Mouse (Mus musculus) liver, embryonic 14.5 days (tissue): Measurements from ENCODE around the gene Aimp1. TPM values are rescaled to one million over a fixed set of nuclear protein-coding genes. Genes with fewer than 3 reads are reported as not detected.

Experiments used
- ATAC-seq: fragments of 200-750 bp; cut with Nextera tagmentation; 2 replicates; pipeline ENCODE4 v1.8.0; 2017; ENCODE audit warnings: moderate number of reproducible peaks, mild to moderate bottlenecking, moderate library complexity; ENCODE audit not compliant: insufficient read depth
- DNase-seq, 3 experiments: peaks; one replicate each; pipeline ENCODE4 v3.0.0-alpha.2; 2012 to 2013; ENCODE audit warnings: low read depth in 3 of 3, low spot score in 3 of 3
- H3K27ac ChIP-seq: fragments of 300-500 bp; sonication (generic); 2 replicates; pipeline ENCODE4 v1.5.1; 2014; ENCODE audit warnings: moderate library complexity, mild to moderate bottlenecking, control low read depth, inconsistent platforms
- H3K27me3 ChIP-seq: fragments of 300-500 bp; sonication (generic); 2 replicates; pipeline ENCODE4 v1.6.1; 2014; ENCODE audit warnings: mild to moderate bottlenecking, low read length, moderate library complexity; ENCODE audit not compliant: control insufficient read depth, insufficient read depth
- H3K36me3 ChIP-seq: fragments of 300-500 bp; sonication (generic); replicated peaks from 2 replicates; pipeline ENCODE4 v1.6.1; 2014; ENCODE audit warnings: low read depth; ENCODE audit not compliant: control insufficient read depth, insufficient read depth
- H3K4me1 ChIP-seq, 2 experiments: fragments of 200-500 bp in 1 of 2; fragments of 300-500 bp in 1 of 2; sonication (generic) in 1 of 2; replicated peaks; 2 replicates each; pipeline ENCODE4 v1.6.1; 2012 to 2014; ENCODE audit warnings: antibody characterized with exemption in 1 of 2, inconsistent platforms in 1 of 2, low read length in 1 of 2; ENCODE audit not compliant: control insufficient read depth in 2 of 2, insufficient read depth in 2 of 2
- H3K4me2 ChIP-seq: fragments of 300-500 bp; sonication (generic); 2 replicates; pipeline ENCODE4 v1.6.1; 2014; ENCODE audit warnings: low read depth, mild to moderate bottlenecking, control low read depth, moderate library complexity
- H3K4me3 ChIP-seq, 2 experiments: fragments of 200-500 bp in 1 of 2; fragments of 300-500 bp in 1 of 2; sonication (generic) in 1 of 2; 2 replicates each; pipeline ENCODE4 v1.5.1; 2012 to 2014; ENCODE audit warnings: low read depth in 2 of 2, low read length in 2 of 2, mild to moderate bottlenecking in 2 of 2, control low read depth in 1 of 2, inconsistent platforms in 1 of 2, moderate library complexity in 1 of 2; ENCODE audit not compliant: insufficient read depth in 1 of 2
- H3K9ac ChIP-seq: fragments of 300-500 bp; sonication (generic); replicated peaks from 2 replicates; pipeline ENCODE4 v1.6.1; 2014; ENCODE audit warnings: mild to moderate bottlenecking, control low read depth, moderate library complexity
- H3K9me3 ChIP-seq: fragments of 300-500 bp; sonication (generic); 2 replicates; pipeline ENCODE4 v1.6.1; 2016; ENCODE audit warnings: low read length, mixed read lengths; ENCODE audit not compliant: control insufficient read depth
- CTCF ChIP-seq: IDR thresholded peaks from 2 replicates; pipeline ENCODE4 v1.5.1; 2016; ENCODE audit warnings: antibody characterized with exemption, low read depth, control low read depth
- EP300 ChIP-seq: IDR thresholded peaks from 2 replicates; pipeline ENCODE4 v1.6.1; 2016; ENCODE audit warnings: antibody characterized with exemption, low read depth
- WGBS: fragments of 180-500 bp; shearing (Covaris S2); extraction: QIAGEN DNeasy Blood & Tissue Kit; methylation state at CpG from one replicate; pipeline ENCODE4 v1.1.7; 2014; ENCODE audit not compliant: insufficient replicate concordance; 5-methylcytosine and 5-hydroxymethylcytosine counted together
- polyA plus RNA-seq, 2 experiments: library from polyadenylated mRNA; depleted of rRNA in 1 of 2; stranded (reverse) in 1 of 2; unstranded in 1 of 2; fragments of >200 nt; fragmentation: Nextera tagmentation in 1 of 2; extraction: Ambion mirVana in 1 of 2; gene quantifications; 2 replicates each; pipeline versions ENCODE4 v1.2.1 to v1.2.3; 2012 to 2014

The Aimp1 gene
- polyA plus RNA-seq, 2 experiments = 37.0 to 45.2 TPM

DNA sequence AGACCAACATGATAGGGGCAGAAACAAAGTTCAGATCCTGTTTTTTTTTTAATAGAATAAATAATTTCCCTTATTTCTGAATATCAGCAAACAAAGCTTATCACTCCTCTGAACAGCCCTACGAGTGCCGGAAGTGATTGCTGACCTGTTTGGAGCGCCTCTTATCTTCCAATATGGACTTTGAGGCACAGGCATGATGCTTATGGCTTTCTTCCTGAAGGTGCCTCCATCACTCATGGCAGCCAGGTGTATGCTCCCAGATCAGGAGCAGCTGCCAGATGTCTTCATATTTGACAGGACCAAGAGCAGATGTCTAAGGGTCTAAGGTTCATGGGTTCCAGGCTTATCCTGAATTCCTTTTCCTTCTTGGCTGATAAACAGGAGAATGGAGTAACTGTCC is 47.1 kb downstream of the Aimp1 start:
- Histone ChIP-seq H3K36me3 (no peaks in the 10 kb centered on the region), H3K9ac (no peak overlapping the region), H3K27me3 (no peaks in the 10 kb centered on the region), H3K27ac (no peak overlapping the region), H3K4me1 (no peaks in the 10 kb centered on the region), H3K4me2 (no peak overlapping the region), H3K4me3 (no peak overlapping the region), H3K9me3 (no peaks in the 10 kb centered on the region)
- 60% methylated on average over 3 of the region's 3 CpGs for WGBS
- no peak for ATAC-seq
- DNase-seq = no peak
- TF ChIP-seq EP300 (no peak), CTCF (no peak)

DNA sequence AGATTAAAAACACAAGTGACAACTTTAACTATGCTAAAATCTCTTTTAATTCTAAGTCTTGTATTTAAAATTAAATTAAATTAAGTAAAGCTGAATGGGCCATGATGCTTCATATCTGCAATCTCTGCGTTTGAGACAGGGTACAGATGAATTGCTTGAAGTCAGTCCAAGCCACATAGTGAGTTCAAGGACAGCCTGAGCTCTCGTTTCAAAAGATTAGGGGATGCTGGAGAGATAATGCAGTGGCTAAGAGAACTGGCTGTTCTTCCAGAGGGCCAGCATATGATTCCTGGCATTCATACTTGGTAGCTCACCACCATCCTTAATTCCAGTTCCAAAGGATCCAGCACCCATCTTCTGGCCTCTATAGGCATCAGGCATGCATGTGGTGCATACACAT is 50.9 kb downstream of the Aimp1 start:
- Histone ChIP-seq H3K9me3 (no peaks in the 10 kb centered on the region), H3K4me2 (no peak overlapping the region), H3K27me3 (no peaks in the 10 kb centered on the region), H3K4me1 (no peaks in the 10 kb centered on the region), H3K36me3 (no peaks in the 10 kb centered on the region), H3K9ac (no peak overlapping the region), H3K4me3 (no peak overlapping the region), H3K27ac (no peak overlapping the region)
- TF ChIP-seq EP300 (no peak), CTCF (no peak)
- no peak for ATAC-seq
- WGBS = 26% methylated on average over 2 of the region's 2 CpGs
- no peak for DNase-seq

DNA sequence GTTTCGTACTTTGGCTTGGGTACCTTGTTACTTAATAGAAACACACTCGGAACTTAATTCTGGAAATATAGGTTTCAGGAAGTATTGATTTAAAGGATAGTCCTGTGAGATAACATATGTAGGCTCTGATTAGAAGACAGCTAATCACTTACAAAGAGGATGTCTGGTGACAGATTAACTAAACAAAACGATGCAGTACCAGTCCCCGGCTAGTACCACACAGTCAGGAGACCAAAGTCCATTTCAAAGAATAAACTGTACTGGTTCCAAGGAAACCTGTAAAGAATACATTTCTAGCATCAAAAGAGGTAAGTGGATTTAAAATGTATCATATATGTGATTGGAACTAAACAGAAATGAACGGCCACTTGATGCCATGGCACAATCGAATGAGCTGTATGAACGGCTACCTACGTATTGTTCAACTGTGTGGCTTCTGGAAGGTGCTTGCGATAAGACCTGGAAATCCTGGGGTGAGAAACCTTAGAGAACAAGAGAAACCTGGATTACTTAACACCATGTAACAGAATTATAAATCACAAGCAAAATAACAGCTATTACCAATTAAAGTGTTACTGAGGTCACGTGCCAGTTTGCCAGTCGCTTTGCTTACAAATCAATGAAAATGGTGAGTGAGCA is 54.5 kb downstream of the Aimp1 start, which contains the start of gene Gimd1:
Gimd1 (plus strand) TSS at position 220 of the 639 bp plus-strand sequence.
- no peak for DNase-seq

DNA sequence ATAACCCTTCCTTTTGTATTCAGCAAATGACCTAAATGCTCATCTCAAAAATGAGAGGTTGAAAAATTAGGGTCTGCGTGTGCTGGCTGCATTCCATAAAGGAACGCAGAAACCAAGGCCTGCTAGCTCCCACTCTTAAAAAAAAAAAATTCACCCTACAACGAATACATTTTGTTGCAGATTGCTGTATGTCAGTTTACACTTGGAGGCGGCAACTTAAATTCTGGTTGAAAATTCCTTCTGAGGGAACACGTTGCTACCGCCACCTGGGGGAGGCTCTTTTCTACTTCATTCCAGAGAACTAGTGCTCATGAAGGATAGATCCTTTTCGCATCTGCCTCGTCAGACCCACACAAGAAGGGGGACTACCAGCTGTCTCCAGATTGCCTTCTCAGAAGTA is 55.4 kb downstream of the Aimp1 start:
- H3K36me3 ChIP-seq = no peaks in the 10 kb centered on the region
- H3K4me3 ChIP-seq = no peak overlapping the region
- no peak overlapping the region for H3K4me2 ChIP-seq
- H3K27me3 ChIP-seq = no peaks in the 10 kb centered on the region
- 42% methylated on average over 8 of the region's 8 CpGs for WGBS
- ATAC-seq (no peak), DNase-seq (no peak)
- H3K27ac ChIP-seq = no peak overlapping the region
- H3K9me3 ChIP-seq = no peaks in the 10 kb centered on the region
- TF ChIP-seq EP300 (no peak), CTCF (no peak)
- no peak overlapping the region for H3K9ac ChIP-seq
- H3K4me1 ChIP-seq = no peaks in the 10 kb centered on the region

More for the DNA sequence above, 54.5 kb downstream of the Aimp1 start, which contains the start of gene Gimd1:
- no peak for ATAC-seq
- Histone ChIP-seq H3K9me3 (no peaks in the 10 kb centered on the region), H3K4me2 (peak within 1 kb of the TSS; percentile 18), H3K27ac (no peak within 1 kb of the TSS), H3K36me3 (no peaks in the 10 kb centered on the region), H3K4me3 (peak within 1 kb of the TSS; percentile 27 to 42), H3K27me3 (no peaks in the 10 kb centered on the region), H3K9ac (no peak within 1 kb of the TSS), H3K4me1 (no peaks in the 10 kb centered on the region)
- WGBS = 67% methylated on average over 11 of the region's 11 CpGs
- TF ChIP-seq CTCF = no peak
- TF ChIP-seq EP300 = no peak

Other genes starting within 250 kb of the Aimp1 start
- gene Gimd1, start 54.5 kb downstream of the Aimp1 start, polyA plus RNA-seq (2012; rRNA removed) = 2.2 and 4.2 TPM in 2 replicates
- gene Gimd1, start 54.5 kb downstream of the Aimp1 start, polyA plus RNA-seq (2014; fragmentation: Nextera tagmentation; extraction: Ambion mirVana) = 5.9 and 7.9 TPM in 2 replicates
- 0.92 and 0.94 TPM in 2 replicates for gene Tbck, start 226 bp downstream of the Aimp1 start, polyA plus RNA-seq (2012; rRNA removed)
- gene Tbck, start 226 bp downstream of the Aimp1 start, polyA plus RNA-seq (2014; fragmentation: Nextera tagmentation; extraction: Ambion mirVana) = 2.3 and 2.9 TPM in 2 replicates